Mouse (Mus musculus): ENCODE data around the gene Pacsin2.

Gene Pacsin2

DNA sequence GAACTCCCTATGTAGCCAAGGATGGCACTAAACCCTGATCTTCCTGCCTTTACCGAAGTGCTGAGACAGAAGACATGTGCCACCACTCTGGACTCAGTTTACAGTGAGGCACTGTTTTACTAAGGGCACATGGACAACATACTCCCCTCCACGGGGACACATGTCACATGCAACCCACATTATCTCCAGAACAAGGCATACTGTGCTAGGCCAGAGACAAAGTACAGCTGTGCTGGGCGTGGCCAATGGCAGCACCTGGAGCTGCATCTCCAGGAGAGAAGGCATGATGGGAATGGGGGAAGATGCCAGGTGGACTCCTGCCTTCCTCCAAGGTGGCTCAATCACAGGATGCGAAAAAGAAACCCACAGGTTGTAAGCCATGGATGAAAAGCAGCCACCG is 135.5 kb downstream of the Pacsin2 start:
- no peak for DNase-seq (ENCODE audit: low spot score in 2 of 2)
